Mouse (Mus musculus) liver, adult 2 months (tissue): ENCODE results near the gene Clec16a. TPM values are rescaled to one million over a fixed set of nuclear protein-coding genes. Genes with fewer than 3 reads are reported as not detected.

Experiments used
- DNase-seq: peaks from one replicate; pipeline ENCODE4 v3.0.0-alpha.2; 2011; ENCODE audit warnings: low read depth, low spot score; ENCODE audit errors: extremely low read depth
- H3K27ac ChIP-seq: fragments of 200-500 bp; replicated peaks from 2 replicates; pipeline ENCODE4 v1.5.1; 2012; ENCODE audit warnings: low read depth, mild to moderate bottlenecking, control low read depth, inconsistent platforms, low read length; ENCODE audit not compliant: insufficient read depth
- H3K27me3 ChIP-seq: fragments of 200-500 bp; 2 replicates; pipeline ENCODE4 v1.6.1; 2012; ENCODE audit warnings: mild to moderate bottlenecking, moderate library complexity, low read length, inconsistent platforms; ENCODE audit not compliant: control insufficient read depth, insufficient read depth
- H3K36me3 ChIP-seq: fragments of 200-500 bp; 2 replicates; pipeline ENCODE4 v1.6.1; 2012; ENCODE audit warnings: low read length, inconsistent platforms; ENCODE audit not compliant: control insufficient read depth, insufficient read depth
- H3K4me1 ChIP-seq: fragments of 200-500 bp; 2 replicates; pipeline ENCODE4 v1.6.1; 2011; ENCODE audit warnings: low read length; ENCODE audit not compliant: control insufficient read depth, insufficient read depth
- H3K4me3 ChIP-seq: fragments of 200-500 bp; 2 replicates; pipeline ENCODE4 v1.5.1; 2011; ENCODE audit warnings: low read depth, mild to moderate bottlenecking, control low read depth, low read length, moderate library complexity; ENCODE audit not compliant: insufficient read depth
- H3K79me2 ChIP-seq: fragments of 200-500 bp; 2 replicates; pipeline ENCODE4 v1.6.1; 2012; ENCODE audit warnings: inconsistent platforms, mild to moderate bottlenecking, low read length, moderate library complexity; ENCODE audit not compliant: control insufficient read depth, insufficient read depth
- H3K9ac ChIP-seq: fragments of 200-500 bp; 2 replicates; pipeline ENCODE4 v1.6.1; 2012; ENCODE audit warnings: low read depth, mild to moderate bottlenecking, control low read depth, inconsistent platforms, low read length
- CTCF ChIP-seq: fragments of 200-500 bp; IDR thresholded peaks from 2 replicates; pipeline ENCODE4 v1.5.1; 2011; ENCODE audit warnings: low read depth, low read length, control low read depth
- POLR2A ChIP-seq: fragments of 200-500 bp; IDR thresholded peaks from 2 replicates; pipeline ENCODE4 v1.6.1; 2011; ENCODE audit warnings: low read length, control low read depth; ENCODE audit not compliant: insufficient read depth; ENCODE audit errors: extremely low read depth
- WGBS: fragments of 180-500 bp; shearing (Covaris S2); methylation state at CpG from one replicate; pipeline ENCODE4 v1.1.7; 2018; 5-methylcytosine and 5-hydroxymethylcytosine counted together
- polyA plus RNA-seq: library from polyadenylated mRNA; depleted of rRNA; stranded (reverse); fragments of >200 nt; gene quantifications from 2 replicates; pipeline ENCODE4 v1.2.3, GENCODE M21; 2012
- total RNA-seq: library from RNA; depleted of rRNA; stranded (reverse); fragments of >200 nt; gene quantifications from 2 replicates; pipeline ENCODE4 v1.2.3, GENCODE M21; 2014

The Clec16a gene
- total and polyA plus RNA-seq, 2 experiments, result 9.8 to 11.6 TPM

- Histone ChIP-seq H3K9ac (no peak overlapping the region), H3K27me3 (no peaks in the 10 kb centered on the region), H3K36me3 (peaks cover 41% of the 10 kb centered on the region), H3K79me2 (no peaks in the 10 kb centered on the region), H3K4me1 (peaks cover 8% of the 10 kb centered on the region), H3K27ac (no peak overlapping the region), H3K4me3 (no peak overlapping the region)
- WGBS, result 76% methylated on average over 5 of the region's 5 CpGs
- no peak for TF ChIP-seq POLR2A
- TF ChIP-seq CTCF, result no peak
- no peak for DNase-seq
Measured at GRCm38 (mm10) chr16:10577548-10577947, 32.4 kb downstream of the Clec16a start.

GRCm38 (mm10) chr16:10578376-10578775, 33.2 kb downstream of the Clec16a start:
- peaks cover 45% of the 10 kb centered on the region for H3K36me3 ChIP-seq
- no peaks in the 10 kb centered on the region for H3K79me2 ChIP-seq
- TF ChIP-seq POLR2A (no peak), CTCF (no peak)
- DNase-seq, result no peak
- WGBS, result 60% methylated on average over 1 of the region's 1 CpGs
- H3K4me3 ChIP-seq, result no peak overlapping the region
- H3K9ac ChIP-seq, result no peak overlapping the region
- H3K4me1 ChIP-seq, result peaks cover 8% of the 10 kb centered on the region
- no peak overlapping the region for H3K27ac ChIP-seq
- H3K27me3 ChIP-seq, result no peaks in the 10 kb centered on the region

- Histone ChIP-seq H3K9ac (no peak overlapping the region), H3K4me1 (no peaks in the 10 kb centered on the region), H3K79me2 (no peaks in the 10 kb centered on the region), H3K36me3 (peaks cover 44% of the 10 kb centered on the region), H3K27me3 (no peaks in the 10 kb centered on the region), H3K27ac (no peak overlapping the region), H3K4me3 (no peak overlapping the region)
- WGBS, result 84% methylated on average over 2 of the region's 2 CpGs
- TF ChIP-seq POLR2A (no peak), CTCF (no peak)
- no peak for DNase-seq
Measured at GRCm38 (mm10) chr16:10581234-10581898, 36.2 kb downstream of the Clec16a start.

- no peak for DNase-seq
- Histone ChIP-seq H3K27ac (no peak overlapping the region), H3K79me2 (no peaks in the 10 kb centered on the region), H3K4me3 (no peak overlapping the region), H3K4me1 (no peaks in the 10 kb centered on the region), H3K9ac (no peak overlapping the region), H3K27me3 (no peaks in the 10 kb centered on the region), H3K36me3 (peaks cover 43% of the 10 kb centered on the region)
- no peak for TF ChIP-seq POLR2A
- WGBS, result 73% methylated on average over 1 of the region's 1 CpGs
Measured at GRCm38 (mm10) chr16:10585165-10585564, 40.0 kb downstream of the Clec16a start.

- peaks cover 34% of the 10 kb centered on the region for H3K36me3 ChIP-seq
- TF ChIP-seq POLR2A, result no peak
- TF ChIP-seq CTCF, result no peak
- no peak overlapping the region for H3K9ac ChIP-seq
- H3K79me2 ChIP-seq, result no peaks in the 10 kb centered on the region
- 88% methylated on average over 3 of the region's 3 CpGs for WGBS
- no peak overlapping the region for H3K27ac ChIP-seq
- DNase-seq, result no peak
- H3K4me1 ChIP-seq, result no peaks in the 10 kb centered on the region
- no peak overlapping the region for H3K4me3 ChIP-seq
- no peaks in the 10 kb centered on the region for H3K27me3 ChIP-seq
Measured at GRCm38 (mm10) chr16:10586546-10586945, 41.4 kb downstream of the Clec16a start.

- H3K36me3 ChIP-seq, result peaks cover 27% of the 10 kb centered on the region
- TF ChIP-seq CTCF, result no peak
- no peak for TF ChIP-seq POLR2A
- WGBS, result 81% methylated on average over 5 of the region's 5 CpGs
Measured at GRCm38 (mm10) chr16:10599888-10600740, 55.0 kb downstream of the Clec16a start.

More at GRCm38 (mm10) chr16:10599888-10600740, 55.0 kb downstream of the Clec16a start:
- no peak overlapping the region for H3K9ac ChIP-seq
- no peaks in the 10 kb centered on the region for H3K27me3 ChIP-seq
- no peaks in the 10 kb centered on the region for H3K4me1 ChIP-seq
- no peak overlapping the region for H3K27ac ChIP-seq
- H3K79me2 ChIP-seq, result no peaks in the 10 kb centered on the region
- DNase-seq, result no peak
- no peak overlapping the region for H3K4me3 ChIP-seq
